Mouse (Mus musculus) WW6 (cell line): ENCODE results near the gene Asxl2.
A peak's percentile ranks its signal among the peaks of the same experiment; 100 is the strongest.
"Not testable (repeated sequence)": the region's sequence is repeated elsewhere in the genome, so short reads cannot be mapped to it uniquely, and the experiment has no call there.

Experiments used
- DNase-seq: peaks from one replicate; pipeline ENCODE4 v3.0.0-alpha.2; 2013; ENCODE audit warnings: low read depth, low spot score

Asxl2 gene

GRCm38 (mm10) chr12:3426530-3427034 is at the start of gene Asxl2:
TSS of gene Asxl2 (plus strand) at chr12:3426857.
- peak; percentile 98 for DNase-seq

DNA sequence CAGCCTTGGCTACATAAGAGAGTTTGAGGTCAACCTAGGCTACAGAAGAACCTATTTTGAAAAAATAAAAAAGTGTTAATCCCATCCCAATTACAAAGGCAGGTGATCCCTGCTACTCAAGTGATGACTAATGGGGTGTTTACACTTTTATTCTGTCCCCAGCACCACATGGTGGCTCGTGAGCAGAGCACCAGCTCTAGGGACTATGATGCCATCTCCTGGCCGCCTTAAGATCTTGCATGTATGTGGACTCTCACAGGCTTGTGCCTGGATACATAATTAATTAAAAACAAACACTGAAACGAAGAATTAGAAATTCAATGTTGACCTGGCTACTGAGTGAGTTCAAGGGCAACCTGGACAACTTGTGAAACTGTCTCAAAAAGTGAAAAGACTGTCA is 49.5 kb upstream of the Asxl2 start:
- no peak for DNase-seq

DNA sequence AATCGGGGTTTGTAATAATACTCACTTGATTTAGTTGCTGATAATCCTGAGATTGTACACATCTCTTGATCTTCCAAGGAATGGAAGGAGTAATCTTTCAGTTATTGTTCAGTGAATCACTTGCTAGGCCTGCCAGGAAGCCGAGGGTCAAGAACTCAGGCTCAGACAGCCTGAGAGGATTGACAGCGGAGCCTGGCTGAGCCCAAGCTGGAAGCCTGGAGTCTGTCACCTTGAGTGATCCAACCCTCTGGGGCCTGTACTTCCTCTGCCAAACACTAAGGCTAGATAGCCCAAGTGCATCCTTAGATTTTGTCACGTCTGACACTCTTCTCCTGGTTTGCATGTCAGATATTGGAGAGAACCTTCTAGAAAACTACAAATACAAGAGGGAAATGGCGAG is 48.9 kb upstream of the Asxl2 start:
- no peak for DNase-seq

GRCm38 (mm10) chr12:3384860-3385259 is 41.8 kb upstream of the Asxl2 start:
- DNase-seq = no peak

GRCm38 (mm10) chr12:3385271-3385670 is 41.4 kb upstream of the Asxl2 start:
- no peak for DNase-seq

DNA sequence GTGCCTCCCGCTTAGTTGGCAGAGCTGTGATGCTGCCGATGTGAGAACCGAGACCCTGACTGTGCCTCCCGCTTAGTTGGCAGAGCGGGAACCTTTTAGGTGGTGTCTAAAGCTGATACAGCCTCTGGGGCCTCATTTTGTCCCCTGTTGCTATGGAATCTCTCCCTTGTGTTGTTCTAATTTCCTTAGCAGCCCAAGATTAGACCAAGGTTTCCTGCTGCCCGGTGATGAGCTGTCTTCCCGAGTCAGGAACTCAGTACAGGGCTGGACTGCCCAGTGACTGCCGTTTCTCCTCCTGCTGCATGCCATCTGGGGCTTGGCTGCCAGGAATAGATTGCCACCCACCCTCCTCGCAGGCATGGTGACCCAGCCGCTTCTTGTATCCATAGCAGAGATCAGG is 40.7 kb upstream of the Asxl2 start:
- no peak for DNase-seq

DNA sequence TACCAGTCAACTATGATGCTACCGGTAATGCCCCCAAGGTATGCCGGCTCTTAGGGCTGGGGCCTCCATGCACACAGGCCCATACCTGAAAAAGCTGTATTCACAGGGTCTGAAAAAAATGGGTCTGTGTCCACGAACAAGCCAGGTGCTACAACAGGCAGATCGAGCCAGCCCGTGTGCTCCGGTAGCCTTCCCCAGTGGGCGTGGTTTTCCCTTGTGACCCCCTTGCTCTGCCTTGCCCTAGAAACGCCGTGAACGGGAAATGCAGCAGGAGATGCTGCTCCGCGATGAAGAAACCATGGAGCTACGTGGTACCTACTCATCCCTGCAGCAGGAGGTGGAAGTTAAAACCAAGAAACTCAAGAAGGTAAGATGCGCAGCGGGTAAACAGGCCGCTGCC is 38.8 kb upstream of the Asxl2 start:
- DNase-seq = no peak

DNA sequence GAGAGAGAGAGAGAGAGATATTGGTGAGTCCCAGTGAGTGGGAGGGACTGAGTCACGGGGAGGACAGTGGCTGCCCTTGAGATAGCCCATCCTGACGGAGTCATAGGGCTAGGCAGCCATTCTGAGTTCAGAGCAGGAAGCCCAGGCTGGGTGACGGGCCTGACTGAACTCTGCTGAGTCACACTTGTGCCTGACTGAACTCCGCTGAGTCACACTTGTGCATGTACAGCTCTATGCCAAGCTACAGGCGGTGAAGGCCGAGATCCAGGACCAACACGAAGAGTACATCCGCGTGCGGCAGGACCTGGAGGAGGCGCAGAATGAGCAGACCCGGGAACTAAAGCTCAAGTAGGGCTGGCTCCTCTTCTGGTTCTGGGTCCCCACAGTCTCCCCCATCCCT is 37.3 kb upstream of the Asxl2 start:
- no peak for DNase-seq

GRCm38 (mm10) chr12:3390071-3390470 is 36.6 kb upstream of the Asxl2 start:
- DNase-seq = no peak

- DNase-seq = peak; percentile 65
These were observed 35.9 kb upstream of the Asxl2 start for GRCm38 (mm10) chr12:3390577-3391262.

DNA sequence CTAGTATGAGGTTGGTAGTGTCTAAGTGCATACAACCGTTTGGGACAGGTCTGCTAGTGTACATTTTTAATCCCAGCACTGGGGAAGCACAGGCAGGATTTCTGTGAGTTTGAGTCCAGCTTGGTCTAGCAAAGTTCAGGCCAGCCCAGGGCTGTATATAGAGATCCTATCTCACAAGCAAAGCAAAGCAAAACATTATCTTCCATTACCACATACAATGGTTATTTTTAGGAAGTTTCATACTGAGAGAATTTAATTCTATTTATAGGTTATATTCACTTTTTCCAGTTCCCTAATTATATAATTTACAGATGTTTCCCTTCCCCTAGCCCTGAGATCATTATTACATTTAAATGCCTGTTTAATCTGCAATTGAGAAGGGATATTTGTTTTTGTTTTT is 35.4 kb upstream of the Asxl2 start:
- no peak for DNase-seq

- no peak for DNase-seq
These were observed 33.5 kb upstream of the Asxl2 start for GRCm38 (mm10) chr12:3393140-3393539.

- DNase-seq = no peak
These were observed 29.7 kb upstream of the Asxl2 start for GRCm38 (mm10) chr12:3396931-3397330.

- not testable (repeated sequence) for DNase-seq
These were observed 21.0 kb upstream of the Asxl2 start for GRCm38 (mm10) chr12:3405662-3406061.

- no peak for DNase-seq
These were observed 20.1 kb upstream of the Asxl2 start for GRCm38 (mm10) chr12:3406585-3406984.

DNA sequence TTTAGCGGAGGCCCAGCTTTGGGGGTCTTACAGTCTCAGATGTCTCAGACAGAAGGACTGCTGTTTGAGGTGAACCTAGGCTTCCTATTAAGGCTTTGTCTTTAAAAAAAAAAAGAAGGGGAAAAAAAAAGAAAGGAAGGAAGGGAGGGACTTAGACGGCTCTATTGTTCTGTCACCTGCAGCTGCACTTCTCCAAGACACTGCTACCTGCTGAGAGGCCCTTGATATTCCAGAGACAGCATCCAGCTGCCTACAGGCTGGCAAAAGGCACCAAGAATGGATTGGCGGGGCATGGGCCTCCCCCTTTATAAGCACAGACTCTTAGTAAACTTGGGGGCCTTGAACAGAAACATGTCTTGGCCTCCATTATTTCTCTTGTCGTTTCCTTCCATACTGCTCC is 11.7 kb upstream of the Asxl2 start:
- no peak for DNase-seq

- no peak for DNase-seq
These were observed 7.9 kb upstream of the Asxl2 start for GRCm38 (mm10) chr12:3418761-3419160.

DNA sequence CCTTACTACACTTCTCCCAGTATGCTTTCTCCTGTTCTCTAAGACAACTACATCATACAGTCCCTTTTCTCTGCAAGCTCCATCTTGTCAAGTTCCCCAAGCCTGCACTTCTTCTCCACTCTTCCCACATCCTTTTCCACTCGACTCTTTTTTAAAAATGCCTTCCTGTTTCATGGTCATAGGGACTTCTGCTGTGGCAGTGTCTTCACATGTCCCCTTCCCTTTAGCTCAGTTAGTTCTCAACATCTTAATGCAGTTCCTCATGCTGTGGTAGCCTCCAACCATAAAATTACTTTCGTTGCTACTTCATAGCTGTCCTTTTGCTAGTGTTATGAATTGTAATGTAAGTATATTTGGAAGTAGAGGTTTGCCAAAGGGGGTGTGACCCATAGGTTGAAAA is 6.1 kb upstream of the Asxl2 start:
- DNase-seq = no peak

- no peak for DNase-seq
These were observed 3.9 kb upstream of the Asxl2 start for GRCm38 (mm10) chr12:3422786-3423185.

- no peak for DNase-seq
These were observed 2.5 kb upstream of the Asxl2 start for GRCm38 (mm10) chr12:3424179-3424578.

DNA sequence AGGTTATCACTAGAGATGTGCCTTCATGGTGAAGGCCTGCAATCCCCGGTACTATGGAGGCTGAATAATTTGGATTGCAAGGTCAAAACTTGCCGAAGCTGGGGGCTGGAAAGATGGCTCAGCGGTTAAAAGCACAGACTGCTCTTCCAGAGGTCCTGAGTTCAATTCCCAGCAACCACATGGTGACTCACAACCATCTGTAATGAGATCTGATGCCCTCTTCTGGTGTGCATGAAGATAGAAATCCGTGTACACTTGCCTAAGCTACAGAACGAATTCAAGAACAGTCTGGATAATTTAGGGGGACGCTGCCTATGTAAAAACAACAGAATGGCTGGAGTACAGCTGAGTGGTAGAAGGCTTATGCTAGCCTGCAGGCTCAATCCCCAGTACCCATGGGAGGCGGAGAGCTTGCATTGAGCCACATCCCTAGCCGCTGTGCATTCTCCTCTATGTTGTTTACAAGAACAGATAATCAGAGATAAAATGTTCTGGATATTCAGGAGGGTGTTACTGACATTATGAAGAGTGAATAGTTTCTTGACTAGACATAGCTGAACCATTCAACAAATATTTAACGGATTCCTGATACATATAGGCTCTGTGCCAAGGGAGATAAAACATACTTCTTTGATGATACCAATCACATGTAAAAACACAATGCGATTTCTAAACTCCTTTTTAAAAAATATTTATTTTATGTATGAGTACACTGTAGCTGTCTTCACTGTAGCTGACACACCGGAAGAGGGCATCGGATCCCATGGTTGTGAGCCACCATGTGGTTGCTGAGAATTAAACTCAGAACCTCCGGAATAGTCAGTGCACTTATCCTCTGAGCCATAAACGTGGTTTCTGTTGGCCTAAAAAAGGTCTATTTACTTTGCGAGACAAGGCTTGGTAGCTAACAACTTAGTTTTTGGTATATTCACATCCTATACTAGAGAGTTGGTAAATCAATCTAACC is 999 bp upstream of the Asxl2 start:
- DNase-seq = no peak

DNA sequence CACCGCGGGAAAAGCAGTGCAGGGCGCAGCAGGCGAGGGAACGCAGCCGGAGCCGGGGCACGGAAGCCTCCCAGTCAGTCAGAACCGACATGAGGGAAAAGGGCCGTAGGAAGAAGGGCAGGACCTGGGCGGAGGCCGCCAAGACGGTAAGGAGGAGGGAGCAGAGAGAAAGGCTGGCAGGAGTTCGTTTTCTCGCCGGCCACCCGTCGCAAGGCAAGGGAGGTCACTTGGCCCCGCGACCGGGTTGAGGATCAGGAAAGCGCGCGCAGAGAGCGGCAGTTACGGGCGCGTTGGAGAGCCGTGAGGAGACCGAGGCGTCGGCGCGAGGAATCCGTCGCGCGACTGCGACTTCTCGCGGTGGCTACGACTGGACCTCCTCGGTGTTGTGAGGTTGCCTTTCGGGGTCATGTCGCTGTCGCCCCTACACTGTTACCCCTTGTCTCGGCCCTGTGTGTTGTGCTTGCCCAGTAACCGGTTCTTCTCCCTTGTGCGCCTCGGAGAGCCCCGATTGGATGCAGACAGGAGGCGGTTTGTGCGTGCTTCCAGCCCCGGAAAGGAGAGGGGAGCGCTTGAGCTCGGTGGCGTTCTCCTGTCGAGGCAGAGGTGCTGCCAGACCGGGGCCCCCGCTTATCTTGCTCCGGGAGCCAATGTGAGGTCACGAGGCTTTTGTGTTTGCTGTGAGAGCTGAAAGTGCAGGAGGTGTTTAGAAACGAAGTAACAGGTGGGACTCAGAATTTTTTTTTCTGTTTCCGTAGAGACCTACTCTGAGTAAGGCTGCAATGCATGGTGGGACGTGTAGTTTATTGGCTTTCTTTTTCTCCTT is 621 bp downstream of the Asxl2 start:
- DNase-seq = no peak
